Mouse (Mus musculus): ENCODE data around the gene Zc3h7b.

The Zc3h7b gene

DNA sequence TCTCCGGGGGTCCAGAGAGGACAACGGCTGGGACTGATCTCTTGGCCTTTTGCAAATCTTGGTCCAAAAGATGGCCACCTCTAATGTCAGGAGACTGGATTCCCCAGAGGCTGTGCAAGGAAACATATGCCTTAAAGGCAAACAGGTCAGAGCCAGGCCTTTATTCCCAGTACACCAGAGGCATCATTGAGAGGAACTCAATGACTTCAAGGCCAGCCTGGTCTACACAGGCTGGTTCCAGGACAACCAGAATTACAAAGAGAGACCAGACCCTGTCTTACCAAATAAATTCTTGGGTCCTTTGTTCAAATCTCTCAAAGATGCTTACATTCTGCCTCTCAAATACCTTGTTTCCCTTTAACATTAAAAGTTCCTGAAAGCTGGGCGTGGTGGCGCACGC lies 22.5 kb upstream of the Zc3h7b start:
- ChIA-PET POLR2A (interaction anchor here (0.6 to 11.1 kb wide), 37 partner anchors 10 to 443 kb away, joined by 3 to 154 read pairs (median 5); partner anchors contain the start of genes Ep300 (in 1 of the 4), L3mbtl2 (in 1 of the 4), Phf5a (in 1 of the 4) and Srebf2 (in 1 of the 4)), CTCF (interaction anchor here in 2 of 4 experiments (1.1 to 1.8 kb wide), 5 partner anchors 12 to 22 kb away, joined by 3 to 6 read pairs (median 4); no protein-coding TSS in a partner anchor)

DNA sequence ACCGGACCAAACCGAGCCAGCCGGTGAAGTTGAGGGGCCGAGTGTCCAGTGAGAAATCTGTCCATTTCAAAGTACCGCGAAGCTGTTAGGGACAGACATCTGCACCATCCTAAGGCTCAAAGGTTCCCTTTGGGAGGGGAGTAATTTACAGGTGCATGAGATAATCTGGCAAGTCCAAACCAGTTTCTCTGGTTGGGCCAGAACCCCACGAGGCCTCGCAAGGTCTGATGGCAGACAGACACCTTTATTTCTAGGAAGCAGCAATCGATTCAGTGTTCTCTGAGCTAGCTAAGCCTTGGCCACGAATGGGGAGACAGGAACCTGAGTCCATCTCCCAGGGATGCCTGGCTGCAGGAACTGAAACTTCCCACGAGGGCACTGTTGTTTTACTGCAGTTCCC lies 21.2 kb upstream of the Zc3h7b start:
- ChIA-PET CTCF (interaction anchor here in 2 of 4 experiments (0.8 to 1.8 kb wide), 2 partner anchors 16 to 21 kb away, joined by 3 to 6 read pairs; partner anchors contain the start of genes Rangap1 (in 1 of the 2) and Zc3h7b (in 1 of the 2)), POLR2A (interaction anchor here (0.5 to 11.1 kb wide), 21 partner anchors 11 to 1514 kb away, joined by 3 to 154 read pairs (median 5); partner anchors contain the start of genes L3mbtl2 (in 1 of the 4), Srebf2 (in 1 of the 4) and Zc3h7b (in 1 of the 4))

DNA sequence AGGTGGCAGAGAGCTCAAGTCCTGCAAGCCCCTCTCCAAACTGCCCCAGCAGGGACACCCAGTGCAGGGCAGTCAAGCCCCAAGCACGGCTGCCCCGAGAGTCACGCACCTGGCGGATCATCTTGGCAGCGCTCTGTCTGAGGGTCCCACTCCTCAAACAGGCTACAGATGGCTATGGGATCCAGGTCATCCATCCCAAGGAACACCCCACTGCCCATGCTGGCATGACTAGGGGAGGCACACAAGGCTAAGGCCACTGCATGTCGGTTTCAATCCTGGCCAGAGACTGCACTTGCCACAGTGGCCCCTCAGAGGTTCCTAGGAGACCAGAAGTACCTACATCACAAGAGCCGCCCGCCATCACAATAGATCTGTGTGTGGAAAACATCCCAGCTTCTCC lies 18.9 kb upstream of the Zc3h7b start:
- POLR2A ChIA-PET = interaction anchor here in 3 of 4 experiments (0.6 to 9.7 kb wide), 13 partner anchors 10 to 208 kb away, joined by 3 to 64 read pairs (median 3); partner anchors contain the start of genes Ep300 (in 1 of the 3), Rangap1 (in 1 of the 3) and Zc3h7b (in 1 of the 3)
- CTCF ChIA-PET = interaction anchor here in 1 of 4 experiments (0.7 kb wide), 1 partner anchor 25 kb away, joined by 3 read pairs; no protein-coding TSS in a partner anchor

DNA sequence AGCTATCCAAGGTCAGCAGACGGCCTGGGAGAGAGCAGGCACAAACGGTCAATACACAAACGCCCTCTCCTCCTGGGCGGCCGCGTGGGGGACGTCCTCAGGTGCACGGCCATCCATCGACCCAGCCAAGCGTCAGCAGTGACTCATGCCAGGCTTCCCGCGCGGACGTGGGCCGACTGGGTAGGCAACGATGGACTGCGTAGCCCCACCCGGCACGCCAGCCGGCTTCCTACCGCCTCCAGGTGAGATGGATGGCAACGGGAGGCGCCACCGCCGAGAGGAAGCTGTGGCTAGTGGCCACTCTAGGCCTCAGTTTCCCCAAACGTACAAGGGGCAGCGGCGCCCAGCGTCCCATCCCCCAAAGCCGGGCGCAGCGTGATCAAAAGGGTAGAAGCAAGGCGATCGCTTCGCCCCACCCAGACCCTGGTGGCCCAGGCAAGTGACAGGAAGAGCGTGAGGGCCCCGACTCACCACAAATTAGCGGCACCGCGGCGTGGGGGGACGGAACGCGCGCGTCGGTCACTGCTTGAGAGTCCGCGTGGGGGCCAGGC lies 15.5 kb upstream of the Zc3h7b start:
- ChIA-PET CTCF (interaction anchor here in 2 of 4 experiments (0.8 to 1.2 kb wide), 3 partner anchors 10 to 30 kb away, joined by 3 to 4 read pairs (median 4); no protein-coding TSS in a partner anchor), POLR2A (interaction anchor here (0.5 to 3.5 kb wide), 35 partner anchors 9 to 383 kb away, joined by 3 to 37 read pairs (median 5); partner anchors contain the start of genes Aco2 (in 2 of the 4), Phf5a (in 2 of the 4), Rangap1 (in 2 of the 4) and Zc3h7b (in 2 of the 4))

DNA sequence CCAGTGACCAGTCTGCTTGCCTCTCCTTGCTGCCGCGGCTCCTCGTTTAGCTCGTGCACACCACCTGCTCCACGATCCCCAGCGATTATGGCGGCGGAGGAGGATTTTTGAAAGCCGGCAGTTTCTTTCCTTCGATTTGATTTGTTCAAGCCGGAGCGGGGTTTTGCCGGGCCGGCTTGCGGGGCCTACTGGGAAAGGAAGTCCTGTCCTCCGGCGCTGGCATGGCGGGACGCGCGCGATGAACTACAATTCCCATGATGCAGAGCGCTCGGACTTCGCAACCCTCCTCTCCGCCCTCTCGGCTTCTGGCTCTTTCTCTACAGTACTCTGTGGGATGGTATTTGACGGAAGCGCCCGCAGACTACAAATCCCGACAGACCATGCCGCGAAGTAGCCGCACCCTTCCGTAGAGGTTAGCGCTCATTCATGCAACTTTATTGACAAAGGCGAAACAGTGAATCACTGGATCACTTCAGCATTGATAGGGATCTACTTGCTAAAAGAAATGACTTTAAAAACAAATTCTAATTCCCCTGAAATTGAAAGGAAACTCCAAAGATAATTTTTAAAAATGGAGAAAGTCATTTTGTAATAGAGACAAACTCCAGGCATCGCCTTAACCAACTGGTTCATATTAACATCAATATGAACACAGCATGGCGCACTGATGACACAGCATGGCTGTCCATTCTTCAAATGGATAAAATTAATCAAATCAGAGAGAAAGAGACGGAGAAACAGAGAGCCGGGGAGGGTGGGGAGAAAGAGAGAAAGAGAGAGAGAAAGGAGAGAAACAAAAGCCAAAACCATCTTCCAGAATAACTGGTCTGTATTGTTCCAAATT lies 14.8 kb upstream of the Zc3h7b start:
- CTCF ChIA-PET = interaction anchor here in 1 of 4 experiments (0.8 kb wide), 1 partner anchor 12 kb away, joined by 4 read pairs; no protein-coding TSS in a partner anchor
- POLR2A ChIA-PET = interaction anchor here (0.5 to 3.5 kb wide), 24 partner anchors 10 to 383 kb away, joined by 3 to 37 read pairs (median 5); partner anchors contain the start of genes Aco2 (in 2 of the 4), Phf5a (in 2 of the 4), Rangap1 (in 2 of the 4) and Zc3h7b (in 2 of the 4)

DNA sequence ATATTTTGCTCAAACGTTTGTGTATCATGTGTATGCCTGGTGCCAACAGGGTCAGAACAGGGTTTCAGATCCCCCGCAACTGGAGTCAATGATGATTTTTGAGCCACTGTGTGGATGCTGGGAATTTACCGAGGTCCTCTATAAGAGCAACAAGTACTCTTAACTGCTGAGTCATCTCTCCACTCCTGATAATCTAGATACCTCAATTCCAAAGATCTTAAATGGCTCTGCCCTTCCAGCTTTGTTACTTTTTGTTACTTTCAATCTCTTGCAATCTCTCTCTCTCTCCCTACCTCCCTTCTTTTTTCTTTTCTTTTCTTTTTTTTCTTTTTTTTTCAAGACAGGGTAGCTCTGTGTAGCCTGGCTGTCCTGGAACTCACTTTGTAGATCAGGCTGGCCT lies 9.8 kb upstream of the Zc3h7b start:
- POLR2A ChIA-PET = interaction anchor here in 3 of 4 experiments (0.6 to 5.1 kb wide), 16 partner anchors 10 to 235 kb away, joined by 3 to 64 read pairs (median 4); partner anchors contain the start of genes Tob2 (in 1 of the 3) and Zc3h7b (in 1 of the 3)
- CTCF ChIA-PET = interaction anchor here in 1 of 4 experiments (0.8 to 1.9 kb wide), 2 partner anchors 13 to 35 kb away, joined by 3 to 4 read pairs; no protein-coding TSS in a partner anchor

DNA sequence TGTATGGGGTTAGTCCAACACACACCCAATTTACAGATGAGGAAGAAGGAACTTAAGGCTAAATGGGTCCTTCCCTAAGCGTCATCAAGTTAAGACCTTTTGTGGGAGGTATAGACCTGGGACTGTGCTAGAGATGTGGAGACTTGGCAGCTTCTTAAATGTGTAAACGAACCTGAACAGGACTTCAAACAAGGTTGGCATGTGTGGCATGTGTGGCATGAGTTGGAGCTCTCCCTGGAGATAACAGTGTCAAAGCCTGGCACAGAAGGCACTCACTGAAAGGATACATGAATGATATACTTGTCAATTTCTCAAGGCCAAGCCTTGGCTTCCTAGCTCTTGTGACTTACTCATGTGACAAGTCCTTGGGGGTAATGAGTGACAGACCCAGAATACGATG lies 5.6 kb upstream of the Zc3h7b start:
- POLR2A ChIA-PET = interaction anchor here in 3 of 4 experiments (0.8 to 2.2 kb wide), 21 partner anchors 10 to 408 kb away, joined by 3 to 16 read pairs (median 5); partner anchors contain the start of genes Polr3h (in 1 of the 3), Rbx1 (in 1 of the 3) and Srebf2 (in 1 of the 3)
- CTCF ChIA-PET = interaction anchor here (0.6 to 1.5 kb wide), 13 partner anchors 9 to 179 kb away, joined by 3 to 7 read pairs (median 5); no protein-coding TSS in a partner anchor

DNA sequence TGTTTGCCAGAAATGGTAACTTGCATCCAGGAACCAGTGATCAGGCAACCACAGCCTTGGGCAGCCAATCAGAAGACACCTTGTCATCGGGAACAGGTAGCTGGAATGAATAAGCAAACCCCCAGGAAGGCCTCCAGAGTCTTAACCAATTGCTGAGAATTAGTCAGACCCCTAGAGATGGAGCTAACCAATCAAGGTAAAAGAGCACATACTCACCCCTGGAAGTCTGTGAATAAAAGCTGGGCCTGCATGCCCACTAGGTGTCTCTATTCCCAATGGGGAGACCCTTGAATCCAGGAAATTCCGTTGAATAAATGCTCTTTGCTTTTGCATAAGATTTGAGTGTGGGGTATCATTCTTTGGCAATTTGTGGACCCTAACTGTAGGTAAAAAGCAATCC lies 4.9 kb upstream of the Zc3h7b start:
- ChIA-PET POLR2A (interaction anchor here (0.7 to 2.2 kb wide), 31 partner anchors 9 to 407 kb away, joined by 3 to 16 read pairs (median 4); partner anchors contain the start of genes Ep300 (in 1 of the 4), Polr3h (in 1 of the 4), Rbx1 (in 1 of the 4) and Srebf2 (in 1 of the 4)), CTCF (interaction anchor here (0.6 to 1.5 kb wide), 18 partner anchors 9 to 178 kb away, joined by 3 to 7 read pairs (median 5); no protein-coding TSS in a partner anchor)

DNA sequence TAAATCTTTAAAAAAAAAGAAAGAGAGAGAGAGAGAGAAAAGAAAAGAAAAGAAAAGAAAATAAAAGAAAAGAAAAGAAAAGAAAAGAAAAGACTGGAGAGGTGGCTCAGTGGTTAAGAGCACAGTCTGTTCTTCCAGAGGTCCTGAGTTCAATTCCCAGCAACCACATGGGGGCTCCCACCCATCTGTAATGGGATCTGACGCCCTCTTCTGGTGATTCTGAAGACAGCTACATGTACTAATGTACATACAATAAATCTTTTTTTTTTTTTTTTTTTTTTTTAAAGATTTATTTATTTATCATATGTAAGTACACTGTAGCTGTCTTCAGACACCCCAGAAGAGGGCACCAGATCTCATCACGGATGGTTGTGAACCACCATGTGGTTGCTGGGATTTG lies 2.5 kb upstream of the Zc3h7b start:
- POLR2A ChIA-PET = interaction anchor here in 3 of 4 experiments (0.6 to 1.4 kb wide), 8 partner anchors 10 to 223 kb away, joined by 3 to 11 read pairs (median 4); partner anchors contain the start of gene Tef (in 1 of the 3)
- CTCF ChIA-PET = interaction anchor here (0.6 to 1.6 kb wide), 26 partner anchors 10 to 1107 kb away, joined by 3 to 8 read pairs (median 3); partner anchors contain the start of genes Chadl (in 1 of the 4), Csdc2 (in 1 of the 4) and Tob2 (in 1 of the 4)

DNA sequence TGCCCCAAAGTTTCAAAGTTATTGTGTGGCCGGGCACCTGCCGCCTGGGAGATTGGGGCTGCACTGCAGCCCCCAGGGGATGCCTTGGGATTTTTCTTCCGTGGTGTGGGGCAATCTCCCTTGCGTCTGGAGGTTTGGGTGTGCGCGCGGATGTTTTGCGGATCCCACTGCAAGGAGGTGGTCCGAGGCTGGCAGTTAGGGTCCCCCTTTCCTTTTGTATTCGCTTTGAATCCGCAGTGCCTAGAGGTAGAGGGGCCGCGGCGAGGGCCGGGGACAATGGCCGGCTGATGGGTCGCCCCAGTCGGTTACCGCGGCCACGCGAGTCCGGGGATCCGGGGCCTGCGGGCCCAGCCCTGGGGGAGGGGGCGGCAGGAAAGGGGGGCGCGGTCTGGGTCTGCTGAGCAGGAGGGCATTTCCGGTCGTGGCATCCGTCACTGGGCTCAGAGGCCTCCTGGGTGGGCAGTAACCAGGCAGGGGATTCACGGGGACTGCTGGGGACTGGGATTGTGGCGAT lies 801 bp downstream of the Zc3h7b start:
- CTCF ChIA-PET = interaction anchor here in 2 of 4 experiments (0.5 to 0.7 kb wide), 2 partner anchors 45 to 1623 kb away, joined by 3 read pairs; no protein-coding TSS in a partner anchor
- POLR2A ChIA-PET = interaction anchor here in 3 of 4 experiments (0.6 to 1.4 kb wide), 7 partner anchors 8 to 397 kb away, joined by 3 to 13 read pairs (median 4); partner anchors contain the start of genes Aco2 (in 1 of the 3) and Phf5a (in 1 of the 3)

DNA sequence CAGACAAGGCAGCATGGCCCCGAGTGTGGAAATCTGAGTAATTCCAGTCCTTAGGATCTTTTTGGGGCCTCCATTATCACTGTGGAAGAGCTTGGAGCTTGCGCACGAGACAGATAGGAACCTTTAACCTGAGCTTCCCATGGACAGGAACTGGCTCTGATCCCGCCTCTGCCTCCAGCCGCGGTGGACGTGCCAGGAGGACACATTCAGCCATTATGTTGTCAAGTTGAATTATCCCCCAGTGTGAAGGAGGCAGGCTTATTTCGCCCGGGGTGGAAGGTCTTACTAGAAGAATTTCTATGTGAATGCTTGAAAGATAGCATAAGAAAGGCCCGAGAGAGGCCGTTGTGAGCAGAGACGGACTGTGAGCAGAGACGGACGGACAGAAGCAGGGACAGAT lies 4.9 kb downstream of the Zc3h7b start:
- CTCF ChIA-PET = interaction anchor here in 1 of 4 experiments (0.9 kb wide), 1 partner anchor 211 kb away, joined by 5 read pairs; the partner anchor contains the start of gene Pmm1
- POLR2A ChIA-PET = interaction anchor here in 3 of 4 experiments (0.6 to 1.8 kb wide), 12 partner anchors 10 to 176 kb away, joined by 3 to 6 read pairs (median 4); partner anchors contain the start of gene Polr3h (in 1 of the 3)

DNA sequence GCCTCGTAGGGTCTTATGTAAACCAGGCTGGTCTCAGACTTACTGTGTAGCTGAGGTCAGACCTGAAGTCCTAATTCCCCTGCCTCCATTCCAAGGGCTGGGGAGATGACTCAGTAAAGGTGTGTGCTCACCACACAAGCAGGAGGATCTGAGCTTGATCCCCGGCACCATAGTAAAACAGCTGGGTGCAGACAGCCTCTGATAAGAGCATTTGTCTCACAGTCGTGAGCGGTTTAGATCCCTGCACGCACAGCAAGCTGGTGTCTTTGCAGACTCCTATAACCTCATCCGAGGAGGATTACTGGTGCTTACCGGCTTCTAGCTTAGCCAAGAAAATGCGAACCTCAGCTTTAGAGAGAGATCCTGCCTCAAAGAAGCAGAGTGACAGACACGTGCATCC lies 8.8 kb downstream of the Zc3h7b start:
- CTCF ChIA-PET = interaction anchor here in 2 of 4 experiments (0.7 to 1.5 kb wide), 5 partner anchors 9 to 78 kb away, joined by 3 to 4 read pairs (median 3); no protein-coding TSS in a partner anchor
- POLR2A ChIA-PET = interaction anchor here in 3 of 4 experiments (0.6 to 3.4 kb wide), 9 partner anchors 9 to 57 kb away, joined by 3 to 13 read pairs (median 5); partner anchors contain the start of genes Rangap1 (in 2 of the 3) and Zc3h7b (in 2 of the 3)

DNA sequence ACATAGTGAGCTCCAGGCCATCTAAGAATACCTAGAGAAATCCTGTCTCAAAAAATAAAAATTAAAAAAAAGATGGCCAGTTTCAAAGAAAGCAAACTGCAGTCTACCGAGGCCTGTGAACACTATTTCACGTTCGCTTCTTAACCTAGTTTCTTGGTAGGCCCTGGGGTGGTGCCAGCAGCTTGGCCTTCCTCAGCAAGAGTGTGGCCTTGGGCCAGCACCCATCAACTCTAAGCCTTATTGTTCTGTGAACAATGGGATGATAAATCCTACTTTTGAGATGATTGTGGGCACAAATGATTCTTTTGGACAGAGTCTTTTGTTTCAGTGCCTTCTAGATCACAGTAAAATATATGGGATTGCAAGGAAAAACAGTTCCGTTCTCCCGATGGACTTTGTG lies 13.8 kb downstream of the Zc3h7b start:
- ChIA-PET POLR2A (interaction anchor here in 3 of 4 experiments (0.6 to 2.4 kb wide), 4 partner anchors 13 to 201 kb away, joined by 3 to 6 read pairs (median 4); no protein-coding TSS in a partner anchor), CTCF (no interaction called here)

DNA sequence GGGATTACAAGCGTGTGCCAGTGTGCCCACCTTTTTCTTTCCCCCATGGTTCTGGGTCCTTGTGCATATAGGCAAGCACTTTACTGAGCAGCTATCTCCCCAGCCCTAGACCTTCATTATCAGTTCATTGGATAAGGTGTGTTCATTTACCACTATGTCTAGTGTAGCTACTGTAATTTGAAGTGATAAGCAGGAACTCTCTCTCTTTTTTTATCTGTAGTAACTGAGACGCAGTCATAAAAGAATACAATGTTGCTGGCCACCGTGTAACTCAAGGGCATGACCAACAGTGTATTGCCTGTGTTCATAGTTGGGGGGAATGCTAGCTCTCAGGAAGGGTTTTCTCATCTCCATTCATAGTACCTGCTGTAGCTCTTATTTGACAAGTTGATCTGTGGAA lies 14.7 kb downstream of the Zc3h7b start:
- ChIA-PET POLR2A (interaction anchor here in 3 of 4 experiments (0.6 to 2.4 kb wide), 5 partner anchors 9 to 24 kb away, joined by 3 to 11 read pairs (median 4); no protein-coding TSS in a partner anchor), CTCF (interaction anchor here in 1 of 4 experiments (0.5 to 0.6 kb wide), 3 partner anchors 94 to 1441 kb away, joined by 3 to 4 read pairs (median 4); no protein-coding TSS in a partner anchor)

DNA sequence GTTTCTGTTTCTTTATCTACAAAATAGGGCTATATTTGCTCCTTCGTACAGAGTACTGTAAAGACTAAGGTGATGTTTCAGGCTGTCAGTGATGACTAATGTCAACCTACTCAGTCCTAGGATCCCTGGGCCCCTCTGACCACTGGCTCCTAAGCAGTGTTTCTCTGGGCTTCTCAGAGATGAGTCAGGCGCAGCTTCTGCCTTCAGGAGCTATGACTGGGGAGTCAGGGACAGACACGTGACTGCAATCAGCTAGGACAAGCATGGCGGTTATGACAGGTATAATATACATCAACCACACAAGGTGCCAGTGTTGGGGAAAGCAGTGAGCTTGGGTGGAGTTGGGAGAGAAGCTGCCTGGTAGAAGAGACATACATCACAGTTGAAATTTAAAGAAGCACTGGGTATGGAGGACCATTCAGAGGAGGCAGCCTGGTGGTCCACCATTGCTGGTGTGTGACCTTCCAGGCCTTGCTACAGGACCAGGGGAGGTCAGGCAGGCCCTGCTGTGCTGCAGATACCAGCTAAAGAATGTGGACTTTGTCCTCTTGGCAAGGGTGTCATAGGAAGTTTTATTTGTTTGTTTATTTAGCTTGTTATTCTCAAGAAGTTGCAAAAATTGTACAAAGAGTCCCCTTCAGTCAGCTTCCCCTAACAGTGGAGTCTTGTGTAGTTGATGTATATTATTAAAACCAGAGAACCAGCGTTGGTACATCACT lies 15.7 kb downstream of the Zc3h7b start:
- ChIA-PET POLR2A (interaction anchor here in 3 of 4 experiments (0.6 to 1.4 kb wide), 9 partner anchors 9 to 132 kb away, joined by 3 to 11 read pairs (median 3); partner anchors contain the start of gene Zc3h7b (in 1 of the 3)), CTCF (interaction anchor here (0.5 to 1.5 kb wide), 8 partner anchors 12 to 1442 kb away, joined by 3 to 5 read pairs (median 3); no protein-coding TSS in a partner anchor)

DNA sequence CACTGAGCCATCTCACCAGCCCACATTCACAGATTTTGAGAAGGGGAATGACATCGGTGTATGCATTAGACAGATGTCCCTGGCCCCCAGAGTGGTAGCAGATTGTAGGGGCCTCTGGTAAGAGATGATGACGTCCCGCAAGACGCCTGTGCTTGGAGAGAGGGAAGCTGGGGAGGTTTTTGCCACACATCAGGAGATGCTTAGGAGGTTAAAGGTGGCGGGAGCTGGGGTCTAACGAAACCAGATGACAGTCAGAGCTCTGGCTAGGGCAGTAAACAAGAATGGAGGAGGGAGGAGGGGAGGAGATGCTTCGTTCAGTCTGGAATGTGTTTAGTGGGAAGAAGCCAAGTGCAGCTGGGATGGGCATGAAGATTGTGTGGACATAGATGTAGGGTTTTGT lies 16.5 kb downstream of the Zc3h7b start:
- ChIA-PET CTCF (interaction anchor here (0.6 to 2.2 kb wide), 21 partner anchors 9 to 363 kb away, joined by 3 to 9 read pairs (median 4); partner anchors contain the start of gene Polr3h (in 1 of the 4)), POLR2A (interaction anchor here in 3 of 4 experiments (0.6 to 1.5 kb wide), 10 partner anchors 10 to 1409 kb away, joined by 3 to 6 read pairs (median 3); partner anchors contain the start of gene Polr3h (in 1 of the 3))

All from embryonic stem cell, embryonic (primary cell).